Mouse (Mus musculus) embryo, embryonic 11.5 days (tissue): ENCODE measurements around the gene Zfp711.

ENCODE experiments used
- DNase-seq: peaks from one replicate; pipeline ENCODE4 v3.0.0-alpha.2; 2012; ENCODE audit warnings: low read depth, low spot score

Gene Zfp711

GRCm38 (mm10) chrX:112600511-112601305, at the start of gene Zfp711:
Gene Zfp711, plus strand, starts transcription at chrX:112600526.
- DNase-seq = peak; percentile 80

- no peak for DNase-seq
Measured at GRCm38 (mm10) chrX:112567716-112568115, 32.6 kb upstream of the Zfp711 start.

- no peak for DNase-seq
Measured at GRCm38 (mm10) chrX:112601306-112602120, 1.2 kb downstream of the Zfp711 start.

GRCm38 (mm10) chrX:112675525-112675924, 75.2 kb downstream of the Zfp711 start:
- DNase-seq = no peak

GRCm38 (mm10) chrX:112680605-112681004, 80.3 kb downstream of the Zfp711 start:
- DNase-seq = no peak
